Mouse (Mus musculus) liver, postnatal 0 days (tissue): ENCODE results near the gene Dpt.

Experiments used
- CTCF ChIP-seq: sonication (generic); IDR thresholded peaks from 2 replicates; pipeline ENCODE4 v1.5.1; 2016; ENCODE audit warnings: antibody characterized with exemption, low read depth
- EP300 ChIP-seq: IDR thresholded peaks from 2 replicates; pipeline ENCODE4 v1.6.1; 2016; ENCODE audit warnings: antibody characterized with exemption, low read depth, mild to moderate bottlenecking

DNA sequence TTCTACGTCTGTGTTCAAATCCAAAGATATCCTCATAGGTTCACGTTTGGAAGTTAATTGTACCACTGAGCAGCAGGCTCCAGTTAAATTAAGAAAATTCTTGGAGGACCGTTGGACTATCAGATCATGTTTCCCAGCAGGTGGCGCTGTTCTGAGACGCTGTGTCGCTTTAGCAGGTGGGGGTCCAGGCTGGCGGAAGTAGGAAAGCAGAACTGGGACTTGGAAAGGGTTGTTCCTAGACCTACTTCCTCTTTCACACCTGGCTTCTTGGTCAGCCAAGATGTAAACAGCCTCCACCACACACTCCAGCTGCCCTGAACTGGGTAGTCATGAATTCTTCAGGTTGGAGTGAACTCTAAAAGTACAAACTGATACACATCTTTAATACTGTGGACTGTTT is 74.2 kb downstream of the Dpt start:
- TF ChIP-seq CTCF (peak; percentile 60), EP300 (0 out of 2 replicates have a peak, but pooled peaks have one; percentile 58)
